ENCODE assay signal across 21 mouse cellular contexts in genomic region chr13:28583617-28584016, GRCm38 (mm10).
DNase-seq lines count a peak whose midpoint lies in the region; ATAC-seq and TF ChIP-seq lines count a peak whose summit lies in the region.
"Had no signal": no experiment of that assay in that cellular context is flagged by ENCODE, and none has a peak within 500 bp of the region (broad histone marks: within the 10 kb centered on the region; RNA-seq: fewer than 3 reads in every experiment).

No protein-coding gene starts in this region.

- H3K9ac ChIP-seq in kidney, postnatal 0 days (ENCODE audit: low read depth, low read length): no peak overlapping the region
- H3K9ac ChIP-seq in embryonic facial prominence, embryonic 14.5 days (ENCODE audit: low read depth, low read length): no peak overlapping the region
- H3K9ac ChIP-seq: forebrain, embryonic 12.5 days; heart, embryonic 12.5 days; hindbrain, embryonic 12.5 days had no signal

- peak; percentile 4 to 11 for DNase-seq in cerebellum, postnatal 25 days
- DNase-seq in kidney, postnatal 0 days (ENCODE audit: low spot score): peak; percentile 17
- DNase-seq in kidney, postnatal 25 days: no peak
- peak; percentile 72 for DNase-seq in embryonic facial prominence, embryonic 14.5 days (ENCODE audit: low spot score)
- no peak for DNase-seq in cerebellum, postnatal 14 days
- DNase-seq: adrenal gland, adult 8-10 months; adrenal gland, postnatal 36 days; B cell, adult 2 months; cerebellum, adult 11 months; cerebellum, adult 8-10 months; cerebellum, postnatal 36 days; gastrocnemius, postnatal 14 days had no signal

- no peak overlapping the region for H3ac ChIP-seq in myocyte (ENCODE audit: control insufficient read depth, insufficient read length)

- no peaks in the 10 kb centered on the region for H3K79me2 ChIP-seq in myocyte (ENCODE audit: control insufficient read depth, insufficient read depth)

- H3K9me3 ChIP-seq in kidney, postnatal 0 days (replicated peaks; ENCODE audit: low read length): no peaks in the 10 kb centered on the region
- H3K9me3 ChIP-seq in embryonic facial prominence, embryonic 14.5 days (ENCODE audit: control insufficient read depth, low read length): no peaks in the 10 kb centered on the region
- H3K9me3 ChIP-seq: forebrain, embryonic 12.5 days; G1E; heart, embryonic 12.5 days; hindbrain, embryonic 12.5 days had no signal

- no peaks in the 10 kb centered on the region for H3K27me3 ChIP-seq in kidney, postnatal 0 days (ENCODE audit: insufficient read depth, low read length)
- no peaks in the 10 kb centered on the region for H3K27me3 ChIP-seq in embryonic facial prominence, embryonic 14.5 days (replicated peaks; ENCODE audit: control insufficient read depth, insufficient read depth, low read length)
- no peaks in the 10 kb centered on the region for H3K27me3 ChIP-seq in myocyte (ENCODE audit: control insufficient read depth, insufficient read depth, insufficient read length)
- H3K27me3 ChIP-seq: forebrain, embryonic 12.5 days; heart, embryonic 12.5 days; hindbrain, embryonic 12.5 days had no signal

- H3K4me2 ChIP-seq in kidney, postnatal 0 days (ENCODE audit: low read length): no peak overlapping the region
- no peak overlapping the region for H3K4me2 ChIP-seq in embryonic facial prominence, embryonic 14.5 days (ENCODE audit: low read depth, low read length)
- no peak overlapping the region for H3K4me2 ChIP-seq in myocyte (ENCODE audit: low read depth)
- H3K4me2 ChIP-seq: forebrain, embryonic 12.5 days; heart, embryonic 12.5 days; hindbrain, embryonic 12.5 days had no signal

- WGBS in kidney, postnatal 0 days: 55% methylated on average over 5 of the region's 5 CpGs
- WGBS in embryonic facial prominence, embryonic 14.5 days: 63% methylated on average over 5 of the region's 5 CpGs

- no peak for TF ChIP-seq POLR2A in myocyte (IDR thresholded peaks at IDR 0.05; ENCODE audit: insufficient read length, low read depth)

- H3K27ac ChIP-seq in kidney, postnatal 0 days: no peak overlapping the region
- H3K27ac ChIP-seq in embryonic facial prominence, embryonic 14.5 days (replicated peaks; ENCODE audit: low read depth, low read length): no peak overlapping the region
- H3K27ac ChIP-seq: forebrain, embryonic 12.5 days; hindbrain, embryonic 12.5 days had no signal

- H3K4me1 ChIP-seq in kidney, postnatal 0 days (replicated peaks; ENCODE audit: insufficient read depth, low read length): no peaks in the 10 kb centered on the region
- H3K4me1 ChIP-seq in embryonic facial prominence, embryonic 14.5 days (ENCODE audit: control insufficient read depth, insufficient read depth, low read length): no peaks in the 10 kb centered on the region
- H3K4me1 ChIP-seq: forebrain, embryonic 12.5 days; hindbrain, embryonic 12.5 days had no signal

- no peaks in the 10 kb centered on the region for H3K36me3 ChIP-seq in kidney, postnatal 0 days (ENCODE audit: insufficient read depth, low read length)
- no peaks in the 10 kb centered on the region for H3K36me3 ChIP-seq in embryonic facial prominence, embryonic 14.5 days (ENCODE audit: control insufficient read depth, insufficient read depth, low read length)
- H3K36me3 ChIP-seq in myocyte (ENCODE audit: control insufficient read depth, insufficient read depth): no peaks in the 10 kb centered on the region
- H3K36me3 ChIP-seq: forebrain, embryonic 12.5 days; G1E; heart, embryonic 12.5 days; hindbrain, embryonic 12.5 days had no signal

- ATAC-seq in cerebellum, adult (ENCODE audit: insufficient number of reproducible peaks, low FRiP score, low TSS enrichment): no peak
- no peak for ATAC-seq in kidney, postnatal 0 days (replicated peaks; ENCODE audit: low FRiP score, low read depth)
- peak; percentile 63; the same call in 1 of the 2 replicates for ATAC-seq in embryonic facial prominence, embryonic 14.5 days (ENCODE audit: low read depth)
- ATAC-seq: CD4-positive, CD25-positive, alpha-beta regulatory T cell, adult 4 months; forebrain, embryonic 16.5 days; hindbrain, embryonic 16.5 days had no signal

- no peak overlapping the region for H3K4me3 ChIP-seq in kidney, postnatal 0 days (replicated peaks; ENCODE audit: low read depth, low read length)
- no peak overlapping the region for H3K4me3 ChIP-seq in embryonic facial prominence, embryonic 14.5 days (ENCODE audit: low read depth, low read length)
- no peak overlapping the region for H3K4me3 ChIP-seq in myocyte
- H3K4me3 ChIP-seq: forebrain, embryonic 12.5 days; heart, embryonic 12.5 days; hindbrain, embryonic 12.5 days had no signal

- no peak for TF ChIP-seq CTCF in kidney, postnatal 0 days (IDR thresholded peaks at IDR 0.05; ENCODE audit: low read depth)

TF ChIP-seq in myocyte, 11 proteins besides CTCF, POLR2A, EP300 and RAD21:
- TF ChIP-seq MYOD1 (IDR thresholded peaks at IDR 0.05; ENCODE audit: control insufficient read depth in 1 of 3, insufficient read length in 2 of 3, low read depth in 2 of 3) (peak in 2 of 3 experiments; percentile 46 to 74), MAX (IDR thresholded peaks at IDR 0.05; ENCODE audit: low read depth) (no peak), TCF3 (IDR thresholded peaks at IDR 0.05; ENCODE audit: insufficient read length, low read depth) (no peak), SRF (IDR thresholded peaks at IDR 0.05; ENCODE audit: control insufficient read depth, insufficient read length, low read depth) (no peak), REST (IDR thresholded peaks at IDR 0.05; ENCODE audit: insufficient read depth, insufficient read length) (no peak), TCF12 (IDR thresholded peaks at IDR 0.05; ENCODE audit: insufficient read depth, poor library complexity, severe bottlenecking) (no peak), USF1 (IDR thresholded peaks at IDR 0.05; ENCODE audit: low read depth) (no peak), POLR2AphosphoS2 (IDR thresholded peaks at IDR 0.05; ENCODE audit: insufficient read length, low read depth) (no peak), CEBPB (IDR thresholded peaks at IDR 0.05; ENCODE audit: insufficient read depth, poor library complexity, severe bottlenecking) (no peak), MYOG (IDR thresholded peaks at IDR 0.05; ENCODE audit: control insufficient read depth in 1 of 3, insufficient read depth in 1 of 3, insufficient read length in 2 of 3, low read depth in 2 of 3) (peak in 1 of 3 experiments; percentile 59), E2F4 (IDR thresholded peaks at IDR 0.05; ENCODE audit: insufficient read depth) (no peak)

Comparison
In these comparisons a context has a peak if more than half of its experiments do, and no peak if none do; other contexts are left out.
1. DNase-seq: peak in cerebellum, postnatal 25 days (2 of 2), kidney, postnatal 0 days (single experiment) and embryonic facial prominence, embryonic 14.5 days (single experiment); none in kidney, postnatal 25 days (0 of 2) and cerebellum, postnatal 14 days (0 of 2).